Mouse (Mus musculus) liver, adult 2 months (tissue): ENCODE measurements around the gene Commd1. TPM values are rescaled to one million over a fixed set of nuclear protein-coding genes. Genes with fewer than 3 reads are reported as not detected.
A peak's percentile ranks its signal among the peaks of the same experiment; 100 is the strongest.

ENCODE experiments used
- DNase-seq: peaks from one replicate; pipeline ENCODE4 v3.0.0-alpha.2; 2011; ENCODE audit warnings: low read depth, low spot score; ENCODE audit errors: extremely low read depth
- H3K27ac ChIP-seq: fragments of 200-500 bp; replicated peaks from 2 replicates; pipeline ENCODE4 v1.5.1; 2012; ENCODE audit warnings: low read depth, mild to moderate bottlenecking, control low read depth, inconsistent platforms, low read length; ENCODE audit not compliant: insufficient read depth
- H3K27me3 ChIP-seq: fragments of 200-500 bp; 2 replicates; pipeline ENCODE4 v1.6.1; 2012; ENCODE audit warnings: mild to moderate bottlenecking, moderate library complexity, low read length, inconsistent platforms; ENCODE audit not compliant: control insufficient read depth, insufficient read depth
- H3K36me3 ChIP-seq: fragments of 200-500 bp; 2 replicates; pipeline ENCODE4 v1.6.1; 2012; ENCODE audit warnings: low read length, inconsistent platforms; ENCODE audit not compliant: control insufficient read depth, insufficient read depth
- H3K4me1 ChIP-seq: fragments of 200-500 bp; 2 replicates; pipeline ENCODE4 v1.6.1; 2011; ENCODE audit warnings: low read length; ENCODE audit not compliant: control insufficient read depth, insufficient read depth
- H3K4me3 ChIP-seq: fragments of 200-500 bp; 2 replicates; pipeline ENCODE4 v1.5.1; 2011; ENCODE audit warnings: low read depth, mild to moderate bottlenecking, control low read depth, low read length, moderate library complexity; ENCODE audit not compliant: insufficient read depth
- H3K79me2 ChIP-seq: fragments of 200-500 bp; 2 replicates; pipeline ENCODE4 v1.6.1; 2012; ENCODE audit warnings: inconsistent platforms, mild to moderate bottlenecking, low read length, moderate library complexity; ENCODE audit not compliant: control insufficient read depth, insufficient read depth
- H3K9ac ChIP-seq: fragments of 200-500 bp; 2 replicates; pipeline ENCODE4 v1.6.1; 2012; ENCODE audit warnings: low read depth, mild to moderate bottlenecking, control low read depth, inconsistent platforms, low read length
- CTCF ChIP-seq: fragments of 200-500 bp; IDR thresholded peaks from 2 replicates; pipeline ENCODE4 v1.5.1; 2011; ENCODE audit warnings: low read depth, low read length, control low read depth
- POLR2A ChIP-seq: fragments of 200-500 bp; IDR thresholded peaks from 2 replicates; pipeline ENCODE4 v1.6.1; 2011; ENCODE audit warnings: low read length, control low read depth; ENCODE audit not compliant: insufficient read depth; ENCODE audit errors: extremely low read depth
- WGBS: fragments of 180-500 bp; shearing (Covaris S2); methylation state at CpG from one replicate; pipeline ENCODE4 v1.1.7; 2018; 5-methylcytosine and 5-hydroxymethylcytosine counted together
- polyA plus RNA-seq: library from polyadenylated mRNA; depleted of rRNA; stranded (reverse); fragments of >200 nt; gene quantifications from 2 replicates; pipeline ENCODE4 v1.2.3, GENCODE M21; 2012
- total RNA-seq: library from RNA; depleted of rRNA; stranded (reverse); fragments of >200 nt; gene quantifications from 2 replicates; pipeline ENCODE4 v1.2.3, GENCODE M21; 2014

Gene Commd1
- total and polyA plus RNA-seq, 2 experiments: 15.9 to 53.5 TPM

GRCm38 (mm10) chr11:22900041-22900440 is 82.1 kb downstream of the Commd1 start:
- no peak overlapping the region for H3K27ac ChIP-seq
- H3K4me1 ChIP-seq: peaks cover 3% of the 10 kb centered on the region; the same call in 1 of the 2 replicates
- H3K79me2 ChIP-seq: no peaks in the 10 kb centered on the region
- WGBS: 90% methylated on average over 3 of the region's 3 CpGs
- no peak overlapping the region for H3K4me3 ChIP-seq
- no peaks in the 10 kb centered on the region for H3K36me3 ChIP-seq
- no peaks in the 10 kb centered on the region for H3K27me3 ChIP-seq
- H3K9ac ChIP-seq: no peak overlapping the region
- no peak for DNase-seq
- no peak for TF ChIP-seq POLR2A
- TF ChIP-seq CTCF: no peak

- Histone ChIP-seq H3K27ac (no peak overlapping the region), H3K36me3 (no peaks in the 10 kb centered on the region), H3K27me3 (no peaks in the 10 kb centered on the region), H3K9ac (no peak overlapping the region), H3K79me2 (no peaks in the 10 kb centered on the region), H3K4me1 (no peaks in the 10 kb centered on the region), H3K4me3 (no peak overlapping the region)
- 93% methylated on average over 4 of the region's 4 CpGs for whole genome bisulfite sequencing
- no peak for TF ChIP-seq POLR2A
- no peak for TF ChIP-seq CTCF
- no peak for DNase-seq
Measured at GRCm38 (mm10) chr11:22897642-22898041, 84.5 kb downstream of the Commd1 start.

- DNase-seq: no peak
- Histone ChIP-seq H3K9ac (no peak overlapping the region), H3K27me3 (no peaks in the 10 kb centered on the region), H3K4me1 (peaks cover 2% of the 10 kb centered on the region), H3K36me3 (no peaks in the 10 kb centered on the region), H3K4me3 (no peak overlapping the region), H3K79me2 (no peaks in the 10 kb centered on the region), H3K27ac (no peak overlapping the region)
- WGBS: 88% methylated on average over 4 of the region's 4 CpGs
- TF ChIP-seq CTCF: no peak
- TF ChIP-seq POLR2A: no peak
Measured at GRCm38 (mm10) chr11:22897127-22897526, 85.1 kb downstream of the Commd1 start.

GRCm38 (mm10) chr11:22893075-22893474 is 89.1 kb downstream of the Commd1 start:
- H3K4me1 ChIP-seq: peaks cover 2% of the 10 kb centered on the region
- H3K79me2 ChIP-seq: no peaks in the 10 kb centered on the region
- no peaks in the 10 kb centered on the region for H3K27me3 ChIP-seq
- H3K27ac ChIP-seq: no peak overlapping the region
- 53% methylated on average over 3 of the region's 3 CpGs for WGBS
- TF ChIP-seq CTCF (no peak), POLR2A (no peak)
- H3K9ac ChIP-seq: no peak overlapping the region
- DNase-seq: no peak
- no peaks in the 10 kb centered on the region for H3K36me3 ChIP-seq
- H3K4me3 ChIP-seq: no peak overlapping the region

- TF ChIP-seq CTCF (no peak), POLR2A (no peak)
- Histone ChIP-seq H3K79me2 (no peaks in the 10 kb centered on the region), H3K27me3 (no peaks in the 10 kb centered on the region), H3K4me1 (peaks cover 2% of the 10 kb centered on the region), H3K4me3 (no peak overlapping the region), H3K36me3 (no peaks in the 10 kb centered on the region), H3K9ac (no peak overlapping the region), H3K27ac (peak overlapping the region; percentile 64)
- DNase-seq: no peak
- WGBS: 65% methylated on average over 6 of the region's 6 CpGs
Measured at GRCm38 (mm10) chr11:22892466-22892865, 89.7 kb downstream of the Commd1 start.

- Histone ChIP-seq H3K9ac (no peak overlapping the region), H3K27me3 (no peaks in the 10 kb centered on the region), H3K79me2 (no peaks in the 10 kb centered on the region), H3K4me1 (peaks cover 2% of the 10 kb centered on the region), H3K27ac (peak overlapping the region; percentile 40; the same call in 1 of the 2 replicates), H3K4me3 (no peak overlapping the region), H3K36me3 (no peaks in the 10 kb centered on the region)
- 40% methylated on average over 7 of the region's 7 CpGs for WGBS
- TF ChIP-seq POLR2A (no peak), CTCF (no peak)
- DNase-seq: peak; percentile 95
Measured at GRCm38 (mm10) chr11:22891876-22892275, 90.3 kb downstream of the Commd1 start.
